Mouse (Mus musculus) kidney, adult 9 months (tissue): Measurements from ENCODE around the gene Sypl.

Experiments used
- DNase-seq: peaks from one replicate; pipeline ENCODE4 v3.0.0; 2022

Sypl gene

GRCm38 (mm10) chr12:32953596-32954215 lies at the start of gene Sypl:
TSS of gene Sypl (plus strand) at chr12:32953891.
- DNase-seq = peak; percentile 99

- DNase-seq = no peak
Measured at GRCm38 (mm10) chr12:32909686-32910085, 44.0 kb upstream of the Sypl start.

- peak; percentile 79 for DNase-seq
Measured at GRCm38 (mm10) chr12:32910092-32910491, 43.6 kb upstream of the Sypl start.

GRCm38 (mm10) chr12:32910560-32911194 lies 43.0 kb upstream of the Sypl start:
- peak; percentile 60 for DNase-seq

GRCm38 (mm10) chr12:32911569-32911968 lies 42.1 kb upstream of the Sypl start:
- no peak for DNase-seq

- DNase-seq = no peak
Measured at GRCm38 (mm10) chr12:32912772-32913171, 40.9 kb upstream of the Sypl start.

- DNase-seq = no peak
Measured at GRCm38 (mm10) chr12:32918683-32919082, 35.0 kb upstream of the Sypl start.

- peak; percentile 82 for DNase-seq
Measured at GRCm38 (mm10) chr12:32919091-32919490, 34.6 kb upstream of the Sypl start.

- no peak for DNase-seq
Measured at GRCm38 (mm10) chr12:32919527-32919926, 34.2 kb upstream of the Sypl start.

- peak; percentile 93 for DNase-seq
Measured at GRCm38 (mm10) chr12:32920185-32920788, 33.4 kb upstream of the Sypl start.

GRCm38 (mm10) chr12:32921071-32921470 lies 32.6 kb upstream of the Sypl start:
- peak; percentile 47 for DNase-seq

- no peak for DNase-seq
Measured at GRCm38 (mm10) chr12:32921532-32922131, 32.1 kb upstream of the Sypl start.

- peak; percentile 78 for DNase-seq
Measured at GRCm38 (mm10) chr12:32924245-32924644, 29.4 kb upstream of the Sypl start.

GRCm38 (mm10) chr12:32926331-32927172 lies 27.1 kb upstream of the Sypl start:
- DNase-seq = peak; percentile 72

- DNase-seq = no peak
Measured at GRCm38 (mm10) chr12:32927231-32927835, 26.4 kb upstream of the Sypl start.

GRCm38 (mm10) chr12:32928180-32928579 lies 25.5 kb upstream of the Sypl start:
- no peak for DNase-seq

GRCm38 (mm10) chr12:32929831-32930513 lies 23.7 kb upstream of the Sypl start:
- peak; percentile 74 for DNase-seq

GRCm38 (mm10) chr12:32930566-32930965 lies 23.1 kb upstream of the Sypl start:
- no peak for DNase-seq

- DNase-seq = peak; percentile 59
Measured at GRCm38 (mm10) chr12:32936246-32936946, 17.3 kb upstream of the Sypl start.

- peak; percentile 78 for DNase-seq
Measured at GRCm38 (mm10) chr12:32941141-32941540, 12.6 kb upstream of the Sypl start.

GRCm38 (mm10) chr12:32943347-32943746 lies 10.3 kb upstream of the Sypl start:
- peak; percentile 94 for DNase-seq
